Mouse (Mus musculus): ENCODE data around the gene Cdk2.

DNA sequence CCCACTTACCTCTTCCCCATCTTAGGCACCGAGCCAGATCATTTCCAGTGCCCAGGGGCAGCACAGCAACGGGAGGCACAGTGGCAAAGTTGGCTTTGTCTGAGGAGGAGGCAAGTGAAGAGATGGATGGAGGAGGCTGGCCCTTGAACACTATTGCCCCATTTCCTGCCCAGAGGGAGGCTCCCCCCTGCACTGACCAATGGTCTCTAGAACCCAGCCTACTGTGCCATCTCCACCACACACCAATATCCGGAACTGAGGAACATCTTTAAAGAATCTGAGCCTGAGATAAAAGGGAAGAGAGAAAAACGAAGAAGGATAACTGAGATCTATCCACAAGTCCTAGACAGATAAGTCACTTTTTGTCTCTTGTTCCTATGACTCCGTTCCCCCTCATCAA lies 23.2 kb upstream of the Cdk2 start:
- TF ChIP-seq CTCF (IDR thresholded peaks at IDR 0.05; ENCODE audit: low read depth, low read length) (no peak), TAL1 (conservative IDR thresholded peaks at IDR 0.05; ENCODE audit: low read depth, low read length) (no peak), GATA1 (IDR thresholded peaks at IDR 0.05; ENCODE audit: borderline replicate concordance, low read length) (no peak)
